Mouse (Mus musculus) erythroblast, adult 5-6 weeks (primary cell): Measurements from ENCODE around the gene Cdkal1. TPM values are rescaled to one million over a fixed set of nuclear protein-coding genes. Genes with fewer than 3 reads are reported as not detected.
A peak's percentile ranks its signal among the peaks of the same experiment; 100 is the strongest.

Experiments used
- ATAC-seq: replicated peaks from 2 replicates; pipeline ENCODE4 v1.8.0; 2016; ENCODE audit warnings: moderate number of reproducible peaks, mild to moderate bottlenecking, moderate TSS enrichment, inconsistent platforms; ENCODE audit not compliant: poor library complexity, low FRiP score, severe bottlenecking
- total RNA-seq, 2 experiments: library from RNA; stranded (forward) in 1 of 2; stranded (reverse) in 1 of 2; fragments of 150-400 nt in 1 of 2; fragments of 200-764, 138-1000 nt in 1 of 2; gene quantifications; 2 replicates each; pipeline versions ENCODE4 v1.2.3 to v1.2.4; 2015 to 2017; ENCODE audit warnings: low replicate concordance in 2 of 2

Cdkal1 gene
- total RNA-seq, 2 experiments from 2014 or later, result 5.4 to 7.5 TPM

DNA sequence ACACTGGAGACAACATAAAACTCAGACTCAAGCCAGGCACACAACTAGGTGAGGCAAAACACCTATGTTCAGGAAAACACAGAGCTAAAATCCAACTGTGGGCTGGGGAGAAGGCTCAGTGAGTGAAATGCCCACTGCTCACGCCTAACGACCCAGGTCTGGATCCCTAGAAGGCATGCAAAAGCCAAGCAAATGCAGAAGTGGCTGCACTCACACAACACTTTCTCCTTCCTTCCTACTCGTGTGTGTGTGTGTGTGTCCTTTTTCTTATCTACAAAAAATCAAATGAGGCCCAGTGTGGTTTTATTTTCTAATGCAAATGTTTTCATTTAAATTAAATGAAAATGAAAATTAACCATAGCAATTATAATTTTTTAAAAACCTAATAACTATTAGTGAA lies 82.5 kb downstream of the Cdkal1 start:
- no peak for ATAC-seq

- no peak for ATAC-seq
Measured at GRCm38 (mm10) chr13:29769647-29770436, 85.6 kb downstream of the Cdkal1 start.

GRCm38 (mm10) chr13:29768104-29768503 lies 87.4 kb downstream of the Cdkal1 start:
- ATAC-seq, result no peak

- no peak for ATAC-seq
Measured at GRCm38 (mm10) chr13:29767587-29767986, 87.9 kb downstream of the Cdkal1 start.

- no peak for ATAC-seq
Measured at GRCm38 (mm10) chr13:29766377-29766776, 89.1 kb downstream of the Cdkal1 start.

- ATAC-seq, result no peak
Measured at GRCm38 (mm10) chr13:29765296-29765695, 90.2 kb downstream of the Cdkal1 start.

DNA sequence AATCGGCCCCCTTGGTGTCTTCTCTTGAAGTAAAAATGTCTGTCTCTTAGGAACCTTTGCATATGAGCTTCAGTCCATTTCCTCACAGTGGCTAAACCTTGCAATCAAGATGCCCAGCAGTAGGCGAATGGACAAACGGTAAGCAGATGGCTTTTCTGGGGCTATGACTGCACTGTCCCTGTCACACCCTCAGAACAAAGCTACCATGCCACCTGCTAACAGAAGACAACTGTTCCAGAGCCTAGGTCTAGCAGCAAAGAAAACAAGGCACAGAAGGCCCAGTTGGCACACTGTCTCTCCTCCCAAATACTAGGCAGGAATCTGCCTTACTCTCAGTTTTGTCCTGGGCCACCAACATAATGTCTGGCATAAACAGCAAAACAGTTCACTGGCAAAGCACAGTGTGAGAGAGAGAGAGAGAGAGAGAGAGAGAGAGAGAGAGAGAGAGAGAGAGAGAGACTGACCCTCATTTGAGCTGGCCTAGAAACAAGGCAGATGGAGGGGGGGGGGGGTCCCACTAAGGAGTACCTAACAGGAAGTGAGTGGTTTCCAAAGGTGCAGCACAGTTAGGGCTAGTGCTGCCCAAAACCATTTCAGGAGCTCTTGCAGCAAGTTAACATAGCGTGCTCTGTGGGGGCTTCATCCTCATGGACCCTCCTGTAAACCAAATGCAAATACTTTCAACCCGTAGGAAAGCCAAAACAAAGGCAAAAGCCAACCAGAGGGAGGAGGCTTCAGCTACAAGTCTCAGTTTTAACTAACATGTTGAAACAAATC lies 95.6 kb downstream of the Cdkal1 start:
- ATAC-seq, result no peak

DNA sequence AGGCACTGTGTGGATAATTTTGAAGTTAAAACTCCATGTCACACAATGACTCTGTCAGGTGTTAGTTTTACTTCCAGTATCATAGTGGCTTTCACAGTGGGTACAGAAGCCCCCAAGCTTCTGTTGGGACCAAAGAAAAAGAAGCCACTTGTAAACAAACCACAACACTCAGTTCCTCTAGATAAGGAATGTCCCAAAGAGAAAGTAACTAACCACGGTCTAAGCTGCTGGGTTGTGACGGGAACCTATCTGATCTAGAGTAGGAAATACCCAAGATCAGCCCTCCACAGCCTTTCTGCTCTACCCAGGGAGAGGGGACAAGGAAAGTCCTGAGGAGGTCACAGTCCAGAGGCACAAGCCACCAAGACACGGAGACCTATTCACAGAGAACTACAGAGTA lies 99.4 kb downstream of the Cdkal1 start:
- ATAC-seq, result 0 out of 2 replicates have a peak, but pooled peaks have one; percentile 29

DNA sequence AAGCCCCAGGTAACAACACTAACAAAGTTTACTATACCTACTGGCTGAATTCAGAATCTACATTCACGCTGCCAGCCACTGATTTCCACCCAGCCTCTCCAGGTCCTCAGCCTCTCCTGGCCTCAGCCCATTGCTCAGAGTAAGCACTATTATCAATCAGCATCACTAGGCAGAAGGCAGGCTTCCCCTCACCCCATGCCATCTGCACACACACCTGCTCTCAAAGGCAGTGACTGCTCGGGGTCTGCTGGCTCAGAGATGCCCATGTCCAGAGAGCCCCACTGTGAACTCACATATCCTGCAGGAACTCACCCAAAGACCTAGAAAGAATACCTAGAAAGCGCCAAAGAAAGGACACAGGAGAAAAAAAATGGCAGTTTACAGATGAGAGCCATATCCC lies 102.2 kb downstream of the Cdkal1 start:
- ATAC-seq, result no peak

GRCm38 (mm10) chr13:29752061-29752460 lies 103.4 kb downstream of the Cdkal1 start:
- no peak for ATAC-seq

- ATAC-seq, result no peak
Measured at GRCm38 (mm10) chr13:29751201-29751600, 104.3 kb downstream of the Cdkal1 start.

DNA sequence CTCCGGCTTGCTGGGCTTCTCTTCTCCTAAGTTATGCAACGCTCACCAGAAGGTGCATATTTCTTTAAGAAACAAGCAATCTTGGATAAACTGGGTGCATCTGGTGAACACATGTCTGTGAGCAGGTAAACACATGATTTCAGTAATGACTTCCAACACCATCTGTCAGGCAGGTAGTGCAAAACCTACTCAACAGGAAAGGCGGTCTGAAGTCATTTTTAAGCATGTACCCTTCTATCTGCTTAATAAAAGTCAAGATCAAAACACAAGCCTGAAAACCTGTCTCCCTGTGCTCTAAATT lies 108.2 kb downstream of the Cdkal1 start:
- ATAC-seq, result no peak

DNA sequence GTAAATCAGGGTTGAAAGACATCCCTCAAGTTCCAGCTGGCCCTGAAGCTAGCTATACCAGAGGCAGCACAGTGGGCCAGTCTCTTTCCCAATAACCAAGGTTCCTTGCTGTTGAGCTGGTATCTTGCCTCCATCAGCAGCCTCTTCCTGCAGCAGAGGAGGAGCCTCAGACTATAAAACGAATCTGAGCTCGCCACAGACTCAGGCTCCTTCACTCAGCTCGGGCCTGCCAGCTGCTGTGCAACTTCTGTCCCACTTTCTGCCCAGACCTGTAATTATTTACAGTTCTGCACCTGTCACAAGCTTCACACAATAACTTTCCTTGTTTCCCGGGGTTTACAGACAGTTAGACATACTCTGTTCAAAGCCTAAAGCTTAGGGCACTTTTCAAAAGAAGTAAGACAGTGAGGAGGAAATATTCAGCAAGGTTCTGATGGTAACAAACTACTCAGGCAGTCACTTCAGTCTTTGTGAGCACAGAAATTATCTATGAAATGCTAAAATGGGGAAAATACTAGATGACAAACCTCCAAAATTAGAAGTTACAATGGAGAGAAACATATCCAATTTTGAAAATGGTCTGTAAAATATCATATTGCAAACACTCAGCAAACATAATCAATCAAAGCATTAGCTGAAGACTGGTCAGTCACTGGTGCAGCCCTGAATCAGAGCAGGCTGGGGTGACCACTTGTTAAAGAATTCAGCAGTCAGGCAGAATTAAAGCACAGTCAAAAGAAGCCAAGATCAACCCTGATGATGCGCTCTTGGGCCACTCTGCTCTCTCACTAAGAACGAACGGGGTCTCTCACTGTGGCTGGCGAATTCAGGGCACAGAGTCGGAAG lies 108.8 kb downstream of the Cdkal1 start:
- ATAC-seq, result no peak

- no peak for ATAC-seq
Measured at GRCm38 (mm10) chr13:29745073-29745472, 110.4 kb downstream of the Cdkal1 start.

- ATAC-seq, result no peak
Measured at GRCm38 (mm10) chr13:29744188-29744587, 111.3 kb downstream of the Cdkal1 start.

- ATAC-seq, result no peak
Measured at GRCm38 (mm10) chr13:29743761-29744160, 111.7 kb downstream of the Cdkal1 start.

- ATAC-seq, result no peak
Measured at GRCm38 (mm10) chr13:29737675-29738461, 117.6 kb downstream of the Cdkal1 start.

DNA sequence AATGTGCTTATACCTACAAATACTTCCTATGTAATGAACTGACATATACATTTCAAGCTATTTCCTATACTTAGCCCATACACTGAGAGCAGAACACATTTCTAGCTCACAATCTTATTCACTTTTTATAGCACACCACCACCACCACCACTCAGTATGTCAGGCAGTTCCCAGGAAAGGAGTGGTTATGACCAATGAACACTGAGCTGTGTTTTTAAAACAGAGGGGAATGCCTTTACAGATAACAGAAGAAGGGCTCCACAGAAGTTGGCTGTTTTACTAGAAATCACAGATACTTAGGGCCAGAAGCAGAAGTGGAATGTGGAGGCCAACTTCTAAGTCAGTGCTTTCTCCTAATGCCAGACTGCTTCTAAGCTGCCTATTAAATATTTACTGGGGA lies 121.0 kb downstream of the Cdkal1 start:
- no peak for ATAC-seq

DNA sequence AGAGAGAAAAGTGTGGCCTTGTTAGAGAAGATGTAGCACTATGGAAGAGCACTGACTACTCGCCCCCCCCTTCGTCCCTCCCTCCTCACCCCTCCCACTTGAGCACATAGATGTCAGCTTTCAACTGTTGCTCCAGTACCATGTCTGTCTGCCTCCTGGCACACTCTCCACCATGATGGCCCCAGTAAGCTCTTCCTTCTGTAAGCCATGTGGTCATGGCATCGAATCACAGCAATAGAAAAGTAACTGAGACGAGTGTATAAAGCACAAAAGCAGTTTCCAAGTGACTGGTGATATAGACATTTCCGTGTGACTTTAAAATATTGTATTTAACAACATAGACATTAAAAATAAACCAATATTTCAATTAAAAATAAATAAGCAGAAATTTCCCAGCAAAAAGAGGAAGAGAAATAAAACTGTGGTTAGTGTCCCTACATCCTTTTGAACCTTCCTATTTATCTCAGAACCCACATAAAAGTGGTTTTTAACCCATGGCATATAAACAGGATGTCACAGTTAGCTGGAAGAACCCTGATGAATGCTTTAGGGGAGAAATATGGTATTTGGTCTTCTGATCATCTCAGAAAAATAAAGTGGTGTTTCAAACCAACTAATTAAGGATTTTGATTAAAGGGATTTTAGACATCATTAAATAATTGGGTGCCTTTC lies 129.2 kb downstream of the Cdkal1 start:
- no peak for ATAC-seq
